Mouse (Mus musculus): Measurements from ENCODE around the gene Mthfr.
"Not testable (repeated sequence)": the region's sequence is repeated elsewhere in the genome, so short reads cannot be mapped to it uniquely, and the experiment has no call there.

The Mthfr gene

GRCm38 (mm10) chr4:148040029-148040830 lies 1.4 kb downstream of the Mthfr start:
- no peak for DNase-seq (ENCODE audit: low read depth, low spot score)

DNA sequence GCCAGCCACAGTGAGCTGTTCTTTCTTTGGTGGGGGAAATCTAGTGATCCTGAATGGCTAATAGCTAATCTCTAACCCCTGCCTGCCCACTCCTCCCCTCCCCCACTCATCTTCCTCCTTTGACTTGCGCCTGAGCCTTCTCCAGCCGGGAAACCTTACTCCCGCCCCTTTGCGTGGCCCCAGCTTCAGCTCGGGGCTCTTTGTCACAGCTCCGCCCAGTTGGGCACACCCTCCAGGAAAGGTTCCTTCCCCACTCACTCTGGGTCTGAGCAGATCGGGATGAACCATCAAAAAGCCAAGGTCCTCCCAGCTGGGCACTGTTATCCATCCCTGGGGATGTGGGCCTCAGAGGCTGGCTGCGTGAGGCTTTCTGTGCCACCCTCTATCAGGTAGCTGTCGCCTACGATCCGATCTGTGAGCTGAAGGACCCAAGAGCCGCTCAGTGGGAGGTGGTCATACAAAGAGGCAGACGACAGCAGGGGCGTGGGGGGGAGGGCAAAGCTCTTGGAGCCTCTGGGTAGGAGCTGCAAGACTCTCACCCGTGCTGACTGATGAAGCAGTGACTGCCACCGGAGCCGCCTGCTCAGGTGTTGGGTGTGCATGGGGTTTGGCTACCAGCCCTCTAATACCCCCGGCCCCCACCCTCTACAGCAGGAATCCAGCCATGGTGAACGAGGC lies 2.2 kb downstream of the Mthfr start:
- no peak for DNase-seq (ENCODE audit: low read depth, low spot score)

GRCm38 (mm10) chr4:148041611-148042191 lies 2.8 kb downstream of the Mthfr start:
- DNase-seq (ENCODE audit: low read depth, low spot score), result no peak

DNA sequence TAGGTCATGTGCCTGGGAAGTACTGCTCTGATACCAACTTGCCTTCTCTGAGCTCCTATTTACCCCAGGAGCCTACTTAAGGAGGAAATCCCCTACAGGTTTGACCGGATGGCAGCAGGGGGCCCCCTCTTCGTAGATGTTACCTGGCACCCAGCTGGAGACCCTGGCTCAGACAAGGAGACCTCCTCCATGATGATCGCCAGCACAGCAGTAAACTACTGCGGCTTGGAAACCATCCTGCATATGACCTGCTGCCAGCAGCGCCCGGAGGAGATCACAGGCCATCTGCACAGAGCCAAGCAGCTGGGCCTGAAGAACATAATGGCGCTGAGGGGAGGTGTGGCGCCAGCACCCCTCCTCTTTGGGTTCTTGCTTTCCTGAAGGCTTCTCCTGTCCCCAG lies 4.5 kb downstream of the Mthfr start:
- DNase-seq (ENCODE audit: low read depth, low spot score), result not testable (repeated sequence)

DNA sequence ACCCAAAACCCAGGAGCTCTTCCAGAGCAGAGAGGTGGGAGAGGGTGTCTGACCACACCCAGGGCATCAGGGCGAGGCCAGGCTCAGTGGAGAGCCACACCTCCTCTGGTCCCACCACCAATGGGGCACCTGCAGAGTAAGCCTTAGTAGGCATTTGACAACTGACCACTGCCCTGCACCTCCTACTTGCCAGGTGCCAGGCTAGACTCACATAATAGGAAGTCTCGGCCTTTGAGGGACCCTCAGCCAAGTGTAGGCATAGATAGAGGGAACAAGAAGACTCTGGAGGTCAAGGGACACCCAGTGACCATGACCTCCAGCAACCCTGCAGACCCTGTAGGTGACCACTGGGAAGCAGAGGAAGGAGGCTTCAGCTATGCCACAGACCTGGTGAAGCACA lies 5.2 kb downstream of the Mthfr start:
- DNase-seq (ENCODE audit: low read depth, low spot score), result no peak

DNA sequence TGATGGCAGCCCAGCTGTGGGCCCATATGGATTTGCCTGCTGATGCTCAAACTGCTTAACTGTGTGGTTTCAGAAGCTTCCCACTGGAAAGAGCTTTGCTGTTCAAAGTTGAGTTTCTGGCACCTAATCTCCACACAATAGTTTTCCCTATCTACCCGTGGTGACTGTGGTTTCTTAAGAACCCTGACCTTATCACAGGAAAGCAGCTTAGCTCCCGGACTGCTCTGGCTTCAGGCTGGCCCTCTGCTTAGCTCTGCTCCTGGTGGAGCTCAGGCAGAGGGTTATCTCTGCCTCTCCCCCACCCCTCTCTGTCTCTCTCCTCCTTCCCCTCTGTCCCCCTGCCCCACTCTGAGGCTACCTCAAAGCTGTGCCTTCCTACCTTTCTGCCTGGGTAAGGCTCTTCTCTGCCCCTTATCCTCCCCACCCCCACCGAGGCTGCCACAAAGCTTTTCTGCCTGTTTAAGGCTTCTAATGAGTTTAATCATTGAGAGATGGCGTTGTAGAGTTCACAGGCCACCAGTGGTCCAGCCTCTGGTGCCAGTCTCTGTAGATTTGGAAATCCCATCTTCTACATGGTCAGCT lies 7.7 kb downstream of the Mthfr start:
- no peak for DNase-seq (ENCODE audit: low read depth, low spot score)

DNA sequence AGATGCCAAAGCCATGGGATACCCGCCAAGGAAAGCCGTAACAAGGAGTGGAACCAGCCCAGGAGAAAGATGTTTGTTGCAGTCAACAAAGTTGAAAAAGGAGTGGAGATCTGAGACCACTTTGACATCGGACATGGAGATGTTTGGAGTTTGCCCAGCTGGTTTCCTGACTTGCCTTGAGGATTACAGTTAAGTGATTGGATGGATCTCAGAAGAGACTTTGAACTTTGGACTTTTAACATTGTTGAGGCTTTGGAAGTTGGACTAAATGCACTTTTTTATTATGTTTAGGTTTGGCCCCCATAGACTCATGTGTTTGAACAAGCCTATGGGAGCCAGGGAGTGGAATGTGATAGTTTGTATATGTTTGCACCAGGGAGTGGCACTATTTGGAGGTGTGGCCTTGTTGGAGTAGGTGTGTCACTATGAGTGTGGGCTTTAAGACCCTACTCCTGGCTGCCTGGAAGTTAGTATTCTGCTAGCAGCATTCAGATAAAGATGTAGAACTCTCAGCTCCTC lies 11.6 kb downstream of the Mthfr start:
- DNase-seq (ENCODE audit: low read depth, low spot score), result not testable (repeated sequence)

GRCm38 (mm10) chr4:148051046-148051776 lies 12.3 kb downstream of the Mthfr start:
- DNase-seq (ENCODE audit: low read depth, low spot score), result no peak

DNA sequence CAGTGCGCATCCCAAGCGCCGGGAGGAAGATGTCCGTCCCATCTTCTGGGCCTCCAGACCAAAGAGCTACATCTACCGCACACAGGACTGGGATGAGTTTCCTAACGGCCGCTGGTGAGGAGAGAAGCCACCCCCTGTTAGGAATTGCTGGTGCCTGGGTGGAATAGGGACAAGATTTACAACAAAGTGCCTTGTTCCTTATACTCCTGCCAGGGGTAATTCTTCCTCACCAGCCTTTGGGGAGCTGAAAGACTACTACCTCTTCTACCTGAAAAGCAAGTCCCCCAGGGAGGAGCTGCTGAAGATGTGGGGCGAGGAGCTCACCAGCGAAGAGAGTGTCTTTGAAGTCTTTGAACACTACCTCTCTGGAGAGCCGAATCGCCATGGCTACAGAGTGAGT lies 13.0 kb downstream of the Mthfr start:
- no peak for DNase-seq (ENCODE audit: low read depth, low spot score)

GRCm38 (mm10) chr4:148052976-148053375 lies 14.1 kb downstream of the Mthfr start:
- no peak for DNase-seq (ENCODE audit: low read depth, low spot score)

DNA sequence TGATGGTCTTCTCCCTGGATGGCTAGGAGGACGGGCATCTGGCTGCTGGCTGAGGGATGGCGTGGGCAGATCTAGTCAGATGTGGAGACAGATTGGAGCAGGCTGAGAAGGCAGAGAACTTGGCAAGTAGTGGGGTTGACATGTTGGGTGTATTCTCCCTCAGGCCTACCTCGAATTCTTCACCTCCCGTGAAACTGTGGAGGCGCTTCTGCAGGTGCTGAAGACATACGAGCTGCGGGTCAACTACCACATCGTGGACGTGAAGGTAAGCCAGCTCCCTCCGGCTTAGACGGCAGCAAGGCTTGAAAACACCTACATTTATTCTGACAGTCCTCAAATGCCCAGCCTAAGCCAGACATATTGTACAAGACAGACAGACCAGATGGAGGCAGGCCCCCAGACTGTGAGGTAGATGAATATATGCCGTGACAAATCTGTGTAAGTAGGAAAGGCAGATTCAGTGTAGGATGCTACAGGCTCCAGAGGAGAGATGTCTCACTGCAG lies 14.6 kb downstream of the Mthfr start:
- no peak for DNase-seq (ENCODE audit: low read depth, low spot score)

DNA sequence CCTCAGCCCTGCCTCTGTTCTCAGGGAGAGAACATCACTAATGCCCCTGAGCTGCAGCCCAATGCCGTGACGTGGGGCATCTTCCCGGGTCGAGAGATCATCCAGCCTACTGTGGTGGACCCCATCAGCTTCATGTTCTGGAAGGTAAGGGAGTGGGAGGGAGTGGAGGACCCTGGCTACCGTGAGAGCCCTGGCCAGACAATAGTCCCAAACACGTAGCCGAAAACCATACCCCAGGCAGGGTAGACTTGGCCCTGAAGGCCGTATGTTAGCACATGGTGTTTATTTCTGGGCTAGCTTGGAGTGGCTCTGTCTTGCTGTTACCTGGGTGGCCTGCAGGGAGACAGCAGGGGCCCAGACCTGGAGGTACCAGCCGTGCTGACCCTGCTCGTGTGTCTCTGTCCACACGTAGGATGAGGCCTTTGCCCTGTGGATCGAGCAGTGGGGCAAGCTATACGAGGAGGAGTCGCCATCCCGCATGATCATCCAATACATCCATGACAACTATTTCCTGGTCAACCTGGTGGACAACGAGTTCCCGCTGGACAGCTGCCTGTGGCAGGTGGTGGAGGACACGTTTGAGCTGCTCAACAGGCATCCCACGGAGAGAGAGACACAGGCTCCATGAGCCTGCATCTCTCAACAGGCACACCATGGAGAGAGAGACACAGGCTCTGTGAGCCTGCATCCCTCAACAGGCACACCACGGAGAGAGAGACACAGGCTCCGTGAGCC lies 16.3 kb downstream of the Mthfr start:
- no peak for DNase-seq (ENCODE audit: low read depth, low spot score)

- no peak for DNase-seq (ENCODE audit: low read depth, low spot score)
Observed at GRCm38 (mm10) chr4:148056246-148056645, 17.4 kb downstream of the Mthfr start.

GRCm38 (mm10) chr4:148056801-148057200 lies 17.9 kb downstream of the Mthfr start:
- DNase-seq (ENCODE audit: low read depth, low spot score), result no peak

DNA sequence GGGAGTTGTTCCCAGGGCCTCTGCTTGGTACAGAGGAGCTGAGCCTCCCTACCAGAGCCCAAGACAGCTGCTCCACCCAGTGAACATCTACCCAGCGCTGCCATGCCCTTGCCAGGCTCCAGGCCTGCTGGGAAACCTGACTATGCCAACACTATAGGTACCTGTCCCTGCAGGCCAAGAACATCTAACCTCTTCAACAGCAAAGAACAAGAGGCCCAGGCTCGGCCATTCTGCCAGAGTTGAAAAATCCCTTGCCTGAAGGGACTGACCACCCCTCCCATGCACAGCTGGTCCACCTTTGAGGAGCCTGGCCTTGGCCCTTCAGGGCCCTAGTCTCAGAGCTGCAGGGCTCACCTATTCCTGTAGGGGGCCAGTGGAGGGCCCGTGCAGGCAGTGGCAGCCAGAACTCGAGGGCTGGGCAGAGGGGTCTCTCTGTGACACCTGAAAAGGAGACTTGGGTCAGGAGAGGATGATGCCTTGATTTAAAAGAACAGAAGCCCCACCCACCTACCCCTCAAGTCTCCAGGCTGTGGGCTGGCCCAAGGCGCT lies 18.9 kb downstream of the Mthfr start:
- DNase-seq (ENCODE audit: low read depth, low spot score), result no peak

DNA sequence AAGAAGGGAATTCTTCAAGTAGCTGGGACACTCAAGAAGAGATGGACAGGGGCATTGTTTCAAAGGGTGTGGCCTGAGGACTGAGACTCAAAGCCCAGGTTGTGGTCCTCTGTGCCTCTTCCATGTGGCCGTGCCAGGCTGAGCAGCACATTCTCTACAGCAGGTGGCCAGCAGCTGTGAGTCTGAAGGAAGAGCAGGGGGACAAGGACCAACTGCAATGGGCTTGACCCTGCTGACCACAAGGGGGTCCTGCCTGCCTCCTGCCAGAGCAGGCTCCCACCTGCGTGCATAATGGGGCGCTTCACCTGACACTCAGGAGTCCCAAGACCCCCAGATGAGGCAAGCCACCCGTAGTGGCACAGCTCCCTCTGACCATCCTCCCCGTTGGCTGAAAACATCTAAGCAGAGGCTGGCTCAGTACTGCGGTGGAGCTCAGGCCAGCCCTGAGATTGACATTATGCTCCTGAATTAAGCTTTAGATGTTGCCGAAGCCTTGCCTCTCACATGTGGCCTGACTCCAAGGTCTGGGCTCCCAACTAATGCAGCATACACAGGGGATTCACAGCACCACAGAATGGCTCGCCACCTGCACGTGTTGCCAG lies 19.4 kb downstream of the Mthfr start:
- DNase-seq (ENCODE audit: low read depth, low spot score), result no peak

DNA sequence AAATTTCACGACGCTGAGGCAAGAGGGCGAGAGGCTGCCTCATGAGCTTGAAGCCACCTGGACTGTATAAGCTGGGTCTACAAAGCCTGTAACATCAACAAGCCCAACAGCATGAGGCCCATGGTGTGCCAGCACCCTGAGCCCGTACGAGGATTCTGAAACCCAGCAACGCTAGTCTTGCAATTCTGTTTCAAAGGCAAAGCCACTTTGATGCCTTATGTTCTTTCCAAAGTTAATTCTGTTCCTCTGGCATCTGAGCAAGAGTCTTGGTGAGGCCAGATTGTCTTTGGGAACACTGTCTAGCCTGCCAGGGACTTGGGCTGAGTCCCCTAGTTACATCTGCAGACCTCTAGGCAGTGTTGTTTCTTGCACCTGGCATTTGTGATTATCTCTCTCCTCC lies 20.1 kb downstream of the Mthfr start:
- no peak for DNase-seq (ENCODE audit: low read depth, low spot score)

DNA sequence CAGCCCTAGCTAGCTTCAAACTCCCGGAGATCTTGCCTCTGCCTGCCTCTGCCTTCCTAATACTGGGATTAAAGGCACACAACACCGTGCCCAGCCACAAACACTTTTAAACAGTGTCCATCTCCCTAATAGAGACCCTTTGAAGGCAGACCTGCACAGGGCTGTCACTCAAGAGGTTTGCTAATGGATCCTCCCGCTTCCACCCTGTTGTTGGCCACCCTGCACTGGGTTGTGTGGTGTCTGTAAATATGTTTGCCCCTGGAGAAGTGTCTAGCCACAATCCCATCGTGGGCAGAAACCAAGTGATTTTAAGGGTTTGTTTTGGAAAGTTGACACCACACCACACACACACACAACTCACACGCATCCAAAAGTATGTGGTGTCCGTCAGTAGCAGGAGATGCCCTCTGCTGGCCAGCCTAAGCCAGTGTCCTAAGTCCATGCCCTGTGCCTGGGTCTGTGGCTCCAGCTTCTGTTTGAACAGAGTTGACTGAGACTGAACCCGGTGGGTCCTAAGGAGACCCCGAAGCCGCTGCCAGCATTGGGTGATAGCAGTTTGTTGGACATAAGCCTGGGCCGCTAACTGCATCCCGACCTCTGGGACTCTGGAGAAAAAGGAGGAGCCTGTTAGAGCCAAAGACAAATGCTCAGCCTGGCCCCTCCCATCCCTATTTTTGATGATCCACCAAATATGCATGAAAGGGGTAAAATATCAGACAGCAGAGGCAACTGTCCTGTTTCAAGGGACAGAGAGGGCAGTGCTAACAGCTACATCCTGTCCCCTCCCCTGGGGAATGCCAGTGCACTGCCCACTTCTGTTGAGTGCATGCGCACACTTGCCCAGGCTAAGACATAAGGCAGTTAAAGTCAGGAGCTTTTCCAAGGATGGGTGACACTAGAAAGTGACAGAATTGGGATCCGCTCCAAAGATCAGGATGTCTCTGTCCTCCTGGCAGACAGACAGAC lies 21.5 kb downstream of the Mthfr start:
- no peak for DNase-seq (ENCODE audit: low read depth, low spot score)

DNA sequence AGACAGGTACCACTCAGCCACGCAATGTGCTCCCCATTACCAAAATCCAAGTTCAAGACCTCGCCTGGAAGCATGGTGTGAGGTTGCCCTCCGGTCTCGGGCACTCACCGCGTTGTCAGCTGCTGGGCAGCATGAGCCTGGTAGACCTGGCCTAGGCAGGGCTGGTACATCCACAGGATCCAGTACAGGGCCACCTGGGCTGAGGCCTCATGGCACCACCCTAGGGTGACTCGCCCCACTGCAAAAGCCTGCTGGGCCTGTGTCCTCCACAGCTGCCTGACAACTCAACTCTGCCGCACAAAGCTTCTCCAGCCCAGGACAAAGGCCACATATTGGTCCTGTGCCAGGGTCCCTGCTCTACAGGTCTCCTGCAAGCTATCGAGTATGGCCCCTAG lies 22.2 kb downstream of the Mthfr start:
- no peak for DNase-seq (ENCODE audit: low read depth, low spot score)
